Mouse (Mus musculus): ENCODE data around the gene Ltv1. TPM values are rescaled to one million over a fixed set of nuclear protein-coding genes. Genes with fewer than 3 reads are reported as not detected.
"Not testable (repeated sequence)": the region's sequence is repeated elsewhere in the genome, so short reads cannot be mapped to it uniquely, and the experiment has no call there.

The Ltv1 gene
- polyA plus RNA-seq, 1 experiment, result 45.9 TPM

DNA sequence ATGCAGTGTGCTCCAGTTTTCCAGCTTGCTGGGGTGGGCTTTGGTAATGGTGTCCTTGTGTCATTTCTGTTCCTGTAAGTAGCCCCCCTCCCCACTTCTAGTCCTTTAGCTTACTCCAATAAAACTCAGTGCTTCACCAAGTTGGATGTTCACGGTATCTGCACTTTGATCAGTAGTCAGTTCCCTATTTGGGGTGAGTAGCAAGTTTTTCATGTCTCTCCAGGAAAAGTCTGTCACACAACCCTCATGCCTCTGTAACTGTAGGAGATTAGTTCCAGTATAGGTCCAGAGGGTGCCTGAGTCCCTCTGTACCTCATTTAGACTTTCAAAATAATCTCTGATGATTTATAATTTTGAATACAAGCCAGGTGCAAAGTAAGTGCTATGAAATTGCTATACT, 6.3 kb upstream of the Ltv1 start:
- Histone ChIP-seq H3K27ac (ENCODE audit: insufficient read depth, low read length) (no peak overlapping the region), H3K4me1 (ENCODE audit: control insufficient read depth, insufficient read depth, low read length) (no peaks in the 10 kb centered on the region), H3K4me3 (ENCODE audit: insufficient read depth, low read length) (no peak overlapping the region)
- no peak for TF ChIP-seq CTCF (IDR thresholded peaks at IDR 0.05; ENCODE audit: borderline replicate concordance, insufficient read depth, low read length)
- no peak for TF ChIP-seq POLR2A (IDR thresholded peaks at IDR 0.05; ENCODE audit: low read depth, low read length)

DNA sequence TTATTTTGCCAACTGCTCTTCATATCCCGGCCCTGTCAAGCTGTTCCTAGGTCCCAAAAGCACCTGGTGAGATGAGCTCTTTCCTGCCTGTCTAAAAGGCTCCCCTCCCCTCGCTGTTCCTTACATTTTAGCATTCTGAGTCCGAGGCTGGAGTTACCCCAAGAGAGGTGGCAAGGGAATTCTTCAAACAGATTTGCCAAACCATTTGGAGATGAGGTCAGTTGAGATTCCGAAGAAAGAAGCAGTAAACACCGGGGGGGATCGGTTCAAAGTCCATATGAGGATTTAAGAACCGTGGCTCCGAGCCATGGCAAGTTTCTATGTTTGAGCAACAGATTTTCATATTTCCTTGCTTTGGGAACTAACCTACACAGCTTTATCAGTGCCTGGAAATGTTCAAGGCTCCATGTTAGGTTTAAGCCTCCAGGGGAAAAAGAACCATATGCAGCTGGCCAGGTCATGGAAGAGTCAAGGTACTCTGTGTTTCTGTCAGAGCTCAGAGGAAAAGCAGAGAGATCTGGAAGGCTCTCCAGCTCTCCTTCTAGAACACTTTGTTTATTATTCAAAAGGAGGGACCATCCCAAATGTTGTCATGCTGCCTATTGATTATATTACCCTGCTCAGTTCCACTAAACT, 4.0 kb upstream of the Ltv1 start:
- Histone ChIP-seq H3K27ac (ENCODE audit: insufficient read depth, low read length) (no peak overlapping the region), H3K4me3 (ENCODE audit: insufficient read depth, low read length) (no peak overlapping the region), H3K4me1 (ENCODE audit: control insufficient read depth, insufficient read depth, low read length) (0 out of 2 replicates have a peak, but pooled peaks cover 2% of the 10 kb centered on the region)
- TF ChIP-seq POLR2A (IDR thresholded peaks at IDR 0.05; ENCODE audit: low read depth, low read length) (no peak), CTCF (IDR thresholded peaks at IDR 0.05; ENCODE audit: borderline replicate concordance, insufficient read depth, low read length) (no peak)

DNA sequence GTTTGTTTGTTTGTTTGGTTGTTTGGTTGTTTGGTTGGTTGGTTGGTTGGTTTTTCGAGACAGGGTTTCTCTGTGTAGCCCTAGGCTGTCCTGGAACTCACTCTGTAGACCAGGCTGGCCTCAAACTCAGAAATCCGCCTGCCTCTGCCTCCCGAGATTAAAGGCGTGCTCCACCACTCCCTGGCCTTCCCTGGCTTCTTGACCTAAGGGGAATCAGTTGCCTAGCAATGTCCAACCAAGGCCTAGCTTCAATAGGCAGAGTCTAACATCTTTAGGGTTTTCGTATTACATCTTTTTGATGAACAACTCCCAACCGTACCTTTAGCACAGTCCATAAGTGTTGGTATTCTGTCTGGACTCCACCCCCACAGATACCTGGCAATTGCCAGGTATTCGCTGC, 528 bp upstream of the Ltv1 start:
- not testable (repeated sequence) for H3K27ac ChIP-seq (ENCODE audit: insufficient read depth, low read length); H3K4me1 ChIP-seq (ENCODE audit: control insufficient read depth, insufficient read depth, low read length); H3K4me3 ChIP-seq (ENCODE audit: insufficient read depth, low read length)

DNA sequence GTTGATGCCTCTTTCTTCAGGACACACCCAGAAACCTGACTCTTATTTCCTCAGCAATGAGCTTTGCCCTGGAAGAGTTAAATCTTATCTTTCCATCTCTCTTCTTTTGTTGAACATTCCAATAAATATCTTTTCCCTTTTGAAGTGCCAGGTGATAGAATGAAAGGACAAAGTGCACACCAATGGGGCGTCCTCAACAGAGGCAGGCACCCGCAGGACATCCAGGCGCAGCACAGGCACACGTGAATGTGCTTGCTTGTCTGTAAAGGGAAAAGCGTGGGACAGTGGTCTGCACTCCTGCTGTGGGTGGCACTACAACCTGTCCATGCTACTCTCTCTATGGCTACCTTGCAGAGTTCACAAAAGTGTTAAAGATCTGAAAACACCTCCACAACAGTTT, 3.1 kb downstream of the Ltv1 start:
- no peak overlapping the region for H3K4me3 ChIP-seq (ENCODE audit: insufficient read depth, low read length)
- TF ChIP-seq CTCF (IDR thresholded peaks at IDR 0.05; ENCODE audit: borderline replicate concordance, insufficient read depth, low read length) (no peak), POLR2A (IDR thresholded peaks at IDR 0.05; ENCODE audit: low read depth, low read length) (no peak)
- H3K27ac ChIP-seq (ENCODE audit: insufficient read depth, low read length), result no peak overlapping the region
- 0 out of 2 replicates have a peak, but pooled peaks cover 2% of the 10 kb centered on the region for H3K4me1 ChIP-seq (ENCODE audit: control insufficient read depth, insufficient read depth, low read length)

DNA sequence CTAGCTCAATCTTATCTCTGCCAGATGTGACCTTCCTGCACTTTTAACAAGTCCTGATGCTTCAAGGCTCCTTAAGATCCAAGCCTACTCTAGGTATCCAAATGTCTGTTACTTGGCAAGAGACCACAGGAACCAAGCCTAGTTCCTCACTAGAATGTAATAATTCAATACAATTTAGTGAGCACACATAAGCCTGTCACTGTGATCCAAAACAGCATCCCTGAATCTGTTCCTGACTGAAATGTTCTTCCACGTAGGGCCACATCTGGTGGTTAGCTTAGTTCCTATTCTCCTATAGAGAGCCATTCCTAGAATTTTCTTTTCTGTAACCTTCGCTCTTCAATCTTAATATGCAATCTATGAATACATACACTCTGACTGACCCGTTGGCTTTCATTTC, 6.2 kb downstream of the Ltv1 start:
- H3K27ac ChIP-seq (ENCODE audit: insufficient read depth, low read length), result no peak overlapping the region
- H3K4me3 ChIP-seq (ENCODE audit: insufficient read depth, low read length), result no peak overlapping the region
- no peaks in the 10 kb centered on the region for H3K4me1 ChIP-seq (ENCODE audit: control insufficient read depth, insufficient read depth, low read length)
- TF ChIP-seq POLR2A (IDR thresholded peaks at IDR 0.05; ENCODE audit: low read depth, low read length) (no peak), CTCF (IDR thresholded peaks at IDR 0.05; ENCODE audit: borderline replicate concordance, insufficient read depth, low read length) (no peak)

DNA sequence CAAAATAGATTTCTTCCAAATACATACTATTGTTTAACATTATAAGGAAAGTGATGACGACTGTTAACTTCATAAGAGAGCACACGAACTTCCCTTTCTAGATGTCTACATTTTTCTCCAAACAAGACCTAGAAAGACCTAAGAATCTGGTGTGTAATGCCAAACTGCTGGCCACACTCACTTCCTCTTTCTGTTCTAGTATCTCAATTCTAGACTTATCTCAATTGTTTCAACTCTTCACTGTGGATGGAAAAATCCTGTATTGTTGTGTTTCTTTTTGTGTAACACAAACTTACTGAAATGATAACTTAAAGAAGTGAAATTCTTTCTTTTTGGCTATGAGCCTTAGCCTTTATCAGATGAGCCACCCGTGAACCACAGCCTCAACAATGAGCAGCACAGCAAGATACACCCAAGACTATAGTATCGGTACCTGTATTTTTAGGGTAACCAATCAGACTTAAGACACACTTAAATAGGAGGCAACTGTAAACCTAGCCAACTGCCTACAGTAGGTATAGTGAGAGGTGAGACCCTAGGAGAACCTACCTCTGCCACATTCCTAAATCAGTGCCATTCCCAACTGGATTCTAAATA, 8.7 kb downstream of the Ltv1 start:
- Histone ChIP-seq H3K4me1 (ENCODE audit: control insufficient read depth, insufficient read depth, low read length) (no peaks in the 10 kb centered on the region), H3K27ac (ENCODE audit: insufficient read depth, low read length) (no peak overlapping the region), H3K4me3 (ENCODE audit: insufficient read depth, low read length) (no peak overlapping the region)
- TF ChIP-seq POLR2A (IDR thresholded peaks at IDR 0.05; ENCODE audit: low read depth, low read length), result no peak
- no peak for TF ChIP-seq CTCF (IDR thresholded peaks at IDR 0.05; ENCODE audit: borderline replicate concordance, insufficient read depth, low read length)

DNA sequence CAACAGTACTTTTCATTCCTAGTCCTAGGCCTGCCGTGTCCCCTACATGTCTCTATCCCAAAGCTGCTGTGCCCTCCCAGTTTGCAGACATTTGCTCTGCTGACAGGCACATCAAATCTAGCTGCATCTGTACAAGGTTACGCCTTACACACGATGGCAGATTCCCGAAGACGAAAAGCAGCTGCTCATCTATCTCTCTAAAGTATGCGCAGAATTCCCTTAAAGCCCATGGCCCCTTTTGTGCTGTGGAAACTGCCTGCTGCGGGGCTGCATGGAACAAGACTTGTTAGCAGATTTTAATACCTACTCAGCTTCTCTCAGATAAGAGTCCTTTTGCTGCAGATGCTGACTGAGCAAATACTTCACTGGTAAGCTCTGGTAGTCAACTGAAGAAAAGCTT, 12.8 kb downstream of the Ltv1 start:
- TF ChIP-seq POLR2A (IDR thresholded peaks at IDR 0.05; ENCODE audit: low read depth, low read length), result no peak
- no peak for TF ChIP-seq CTCF (IDR thresholded peaks at IDR 0.05; ENCODE audit: borderline replicate concordance, insufficient read depth, low read length)
- Histone ChIP-seq H3K4me1 (ENCODE audit: control insufficient read depth, insufficient read depth, low read length) (no peaks in the 10 kb centered on the region), H3K27ac (ENCODE audit: insufficient read depth, low read length) (no peak overlapping the region), H3K4me3 (ENCODE audit: insufficient read depth, low read length) (no peak overlapping the region)

DNA sequence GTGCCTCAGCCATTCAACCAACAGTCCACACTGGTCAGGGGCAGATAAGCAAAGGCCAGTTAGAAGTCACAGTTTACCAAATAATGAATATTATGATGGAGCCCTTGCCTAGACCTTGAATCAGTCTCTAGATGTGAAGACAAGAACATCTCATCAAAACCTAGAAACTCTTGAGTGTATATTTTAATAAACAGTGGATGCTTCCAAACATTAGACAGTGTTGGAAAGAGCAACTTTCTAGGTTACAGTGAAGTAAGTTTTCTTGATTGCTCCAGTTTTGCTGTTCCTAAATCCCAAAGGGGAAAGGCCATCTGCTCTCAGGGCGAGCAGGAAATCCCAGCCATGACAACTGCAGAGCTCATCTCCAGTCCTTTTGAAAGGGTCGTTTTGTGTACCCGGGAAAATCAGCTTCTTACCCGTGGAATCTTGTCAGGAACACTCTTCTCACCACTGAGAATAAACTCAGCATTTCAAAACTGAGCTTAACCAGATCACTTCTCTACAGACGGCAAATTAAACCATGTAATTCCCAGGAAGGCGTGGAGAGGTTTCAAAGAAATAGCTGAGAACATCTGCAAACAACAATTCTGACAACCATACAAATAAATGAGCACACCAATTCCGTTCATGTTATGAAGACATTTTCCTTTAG, 14.9 kb downstream of the Ltv1 start, which contains the start of gene Zc2hc1b:
TSS of gene Zc2hc1b (minus strand) at position 51 of the 652 bp plus-strand sequence.
- TF ChIP-seq CTCF (IDR thresholded peaks at IDR 0.05; ENCODE audit: borderline replicate concordance, insufficient read depth, low read length) (no peak), POLR2A (IDR thresholded peaks at IDR 0.05; ENCODE audit: low read depth, low read length) (no peak)
- no peak within 1 kb of the TSS for H3K27ac ChIP-seq (ENCODE audit: insufficient read depth, low read length)
- H3K4me1 ChIP-seq (ENCODE audit: control insufficient read depth, insufficient read depth, low read length), result no peaks in the 10 kb centered on the region
- no peak within 1 kb of the TSS for H3K4me3 ChIP-seq (ENCODE audit: insufficient read depth, low read length)

DNA sequence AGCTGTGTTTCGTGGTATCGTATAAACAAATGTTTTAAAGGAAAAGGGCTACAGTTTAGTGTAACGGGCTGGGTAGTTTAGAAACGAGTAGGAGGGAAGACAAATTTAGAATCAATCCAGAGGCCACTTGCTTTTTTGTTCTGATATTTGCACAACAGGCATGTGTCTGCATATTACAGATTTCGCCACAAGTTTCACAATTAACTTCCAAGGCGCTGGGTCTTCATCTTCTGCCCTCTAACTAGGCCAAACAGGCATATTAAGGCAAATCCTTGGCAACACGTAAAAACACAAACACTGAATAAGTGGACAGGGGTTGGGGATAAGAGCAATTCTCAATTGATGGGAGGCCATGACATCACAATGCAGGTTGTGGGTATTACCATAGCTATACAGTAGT, 17.1 kb downstream of the Ltv1 start:
- H3K4me3 ChIP-seq (ENCODE audit: insufficient read depth, low read length), result no peak overlapping the region
- H3K27ac ChIP-seq (ENCODE audit: insufficient read depth, low read length), result no peak overlapping the region

DNA sequence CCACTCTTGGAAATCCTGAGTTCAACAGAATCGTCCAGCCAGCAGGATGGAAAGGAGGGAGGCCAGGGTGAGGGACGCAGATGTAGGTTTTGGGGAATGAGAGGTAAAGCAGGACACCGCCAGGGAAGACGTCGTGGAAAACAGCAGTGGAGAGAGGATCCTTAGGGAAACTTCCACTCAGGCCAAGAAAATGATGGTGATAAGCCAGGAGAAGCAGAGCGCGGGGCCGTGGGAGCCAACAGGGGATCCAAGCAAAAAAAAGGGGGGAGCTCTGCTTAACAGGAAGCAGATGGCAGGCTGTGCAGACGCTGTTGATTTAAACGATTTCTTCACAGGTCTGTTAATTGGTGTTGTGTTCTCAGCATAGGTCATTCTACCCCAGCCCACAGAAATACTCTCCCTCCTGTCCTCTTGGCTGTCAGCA, 20.2 kb downstream of the Ltv1 start:
- Histone ChIP-seq H3K4me1 (ENCODE audit: control insufficient read depth, insufficient read depth, low read length) (peaks cover 14% of the 10 kb centered on the region), H3K4me3 (ENCODE audit: insufficient read depth, low read length) (no peak overlapping the region), H3K27ac (ENCODE audit: insufficient read depth, low read length) (no peak overlapping the region; the same call in 1 of the 2 replicates)
- TF ChIP-seq POLR2A (IDR thresholded peaks at IDR 0.05; ENCODE audit: low read depth, low read length) (no peak), CTCF (IDR thresholded peaks at IDR 0.05; ENCODE audit: borderline replicate concordance, insufficient read depth, low read length) (no peak)

More for the DNA sequence above, 17.1 kb downstream of the Ltv1 start:
- no peak for TF ChIP-seq POLR2A (IDR thresholded peaks at IDR 0.05; ENCODE audit: low read depth, low read length)
- no peak for TF ChIP-seq CTCF (IDR thresholded peaks at IDR 0.05; ENCODE audit: borderline replicate concordance, insufficient read depth, low read length)
- H3K4me1 ChIP-seq (ENCODE audit: control insufficient read depth, insufficient read depth, low read length), result peaks cover 7% of the 10 kb centered on the region

Measured in embryonic fibroblast, embryonic 13.5 days (primary cell).